Mouse (Mus musculus) intestine, embryonic 16.5 days (tissue): ENCODE data around the gene Pthlh. TPM values are rescaled to one million over a fixed set of nuclear protein-coding genes. Genes with fewer than 3 reads are reported as not detected.

Source experiments
- ATAC-seq: fragments of 200-750 bp; cut with Nextera tagmentation; 2 replicates; pipeline ENCODE4 v1.8.0; 2017; ENCODE audit warnings: moderate TSS enrichment, moderate library complexity
- H3K27ac ChIP-seq: fragments of 300-500 bp; sonication (generic); 2 replicates; pipeline ENCODE4 v1.5.1; 2014; ENCODE audit warnings: mild to moderate bottlenecking, low read length
- H3K27me3 ChIP-seq: fragments of 300-500 bp; sonication (generic); replicated peaks from 2 replicates; pipeline ENCODE4 v1.6.1; 2014; ENCODE audit warnings: low read length, control low read depth, mixed read lengths; ENCODE audit not compliant: control insufficient read depth, insufficient read depth
- H3K36me3 ChIP-seq: fragments of 300-500 bp; sonication (generic); 2 replicates; pipeline ENCODE4 v1.6.1; 2014; ENCODE audit warnings: low read length, control low read depth; ENCODE audit not compliant: control insufficient read depth, insufficient read depth
- H3K4me1 ChIP-seq: fragments of 300-500 bp; sonication (generic); 2 replicates; pipeline ENCODE4 v1.6.1; 2014; ENCODE audit warnings: low read length, control low read depth, mixed read lengths; ENCODE audit not compliant: control insufficient read depth, insufficient read depth
- H3K4me2 ChIP-seq: fragments of 300-500 bp; sonication (generic); 2 replicates; pipeline ENCODE4 v1.6.1; 2014; ENCODE audit warnings: low read depth, low read length, control low read depth
- H3K4me3 ChIP-seq: fragments of 300-500 bp; sonication (generic); 2 replicates; pipeline ENCODE4 v1.5.1; 2014; ENCODE audit warnings: mild to moderate bottlenecking, low read length
- H3K9ac ChIP-seq: fragments of 300-500 bp; sonication (generic); 2 replicates; pipeline ENCODE4 v1.6.1; 2014; ENCODE audit warnings: low read depth, low read length
- H3K9me3 ChIP-seq: fragments of 300-500 bp; sonication (generic); 2 replicates; pipeline ENCODE4 v1.6.1; 2016; ENCODE audit warnings: low read length, control low read depth; ENCODE audit not compliant: control insufficient read depth
- WGBS: fragments of 180-500 bp; shearing (Covaris S2); extraction: QIAGEN DNeasy Blood & Tissue Kit; methylation state at CpG from one replicate; pipeline ENCODE4 v1.1.7; 2014; 5-methylcytosine and 5-hydroxymethylcytosine counted together
- polyA plus RNA-seq: library from polyadenylated mRNA; unstranded; fragments of >200 nt; fragmentation: Nextera tagmentation; extraction: Ambion mirVana; gene quantifications from 2 replicates; pipeline ENCODE4 v1.2.1, GENCODE M21; 2015

The Pthlh gene
- polyA plus RNA-seq, 1 experiment from 2014 or later, result 0.86 TPM

- Histone ChIP-seq H3K4me3 (no peak overlapping the region), H3K36me3 (no peaks in the 10 kb centered on the region), H3K27ac (no peak overlapping the region), H3K4me2 (no peak overlapping the region), H3K27me3 (no peaks in the 10 kb centered on the region), H3K4me1 (no peaks in the 10 kb centered on the region), H3K9ac (no peak overlapping the region), H3K9me3 (no peaks in the 10 kb centered on the region)
- WGBS, result 70% methylated on average over 1 of the region's 1 CpGs
- ATAC-seq, result no peak
Observed at GRCm38 (mm10) chr6:147216156-147216555, 47.8 kb downstream of the Pthlh start.

- WGBS, result 73% methylated on average over 5 of the region's 5 CpGs
- no peaks in the 10 kb centered on the region for H3K36me3 ChIP-seq
- ATAC-seq, result no peak
Observed at GRCm38 (mm10) chr6:147207821-147208330, 56.1 kb downstream of the Pthlh start.

More at GRCm38 (mm10) chr6:147207821-147208330, 56.1 kb downstream of the Pthlh start:
- Histone ChIP-seq H3K4me1 (no peaks in the 10 kb centered on the region), H3K27ac (no peak overlapping the region), H3K9ac (no peak overlapping the region), H3K9me3 (peaks cover 4% of the 10 kb centered on the region; the same call in 1 of the 2 replicates), H3K4me3 (no peak overlapping the region), H3K27me3 (no peaks in the 10 kb centered on the region), H3K4me2 (no peak overlapping the region)

Other genes starting within 250 kb of the Pthlh start
- gene Rep15, start 231.6 kb downstream of the Pthlh start, polyA plus RNA-seq, result 9.7 and 11.0 TPM in 2 replicates
- gene Mrps35, start 221.4 kb downstream of the Pthlh start, polyA plus RNA-seq, result 164 and 182 TPM in 2 replicates
- 1.5 and 2.3 TPM in 2 replicates for gene Mansc4, start 177.2 kb downstream of the Pthlh start, polyA plus RNA-seq
- gene Klhl42, start 172.8 kb downstream of the Pthlh start, polyA plus RNA-seq, result 4.6 and 5.2 TPM in 2 replicates
- gene Ccdc91, start 211.6 kb upstream of the Pthlh start, polyA plus RNA-seq, result 28.0 and 29.8 TPM in 2 replicates